Mouse (Mus musculus): ENCODE data around the gene Serpina9. TPM values are rescaled to one million over a fixed set of nuclear protein-coding genes. Genes with fewer than 3 reads are reported as not detected.
"Not testable (repeated sequence)": the region's sequence is repeated elsewhere in the genome, so short reads cannot be mapped to it uniquely, and the experiment has no call there.

The Serpina9 gene
- polyA plus RNA-seq, 1 experiment from 2014 or later: 0.82 TPM

GRCm38 (mm10) chr12:103962860-103963259 is 50.7 kb downstream of the Serpina9 start:
- no peaks in the 10 kb centered on the region for H3K36me3 ChIP-seq (ENCODE audit: control insufficient read depth, insufficient read depth, low read length)
- H3K9ac ChIP-seq (ENCODE audit: low read depth, low read length): no peak overlapping the region
- H3K27ac ChIP-seq (replicated peaks; ENCODE audit: low read depth, low read length): no peak overlapping the region
- no peak overlapping the region for H3K4me2 ChIP-seq (ENCODE audit: low read depth, low read length)
- no peaks in the 10 kb centered on the region for H3K4me1 ChIP-seq (ENCODE audit: control insufficient read depth, insufficient read depth, low read length)
- 74% methylated on average over 8 of the region's 8 CpGs for WGBS
- H3K9me3 ChIP-seq (ENCODE audit: control insufficient read depth, low read length): no peaks in the 10 kb centered on the region
- ATAC-seq (ENCODE audit: low read depth) (no peak), DNase-seq (ENCODE audit: low spot score) (no peak)
- H3K27me3 ChIP-seq (replicated peaks; ENCODE audit: control insufficient read depth, insufficient read depth, low read length): no peaks in the 10 kb centered on the region
- H3K4me3 ChIP-seq (ENCODE audit: low read depth, low read length): no peak overlapping the region

GRCm38 (mm10) chr12:103962337-103962736 is 51.2 kb downstream of the Serpina9 start:
- ATAC-seq (ENCODE audit: low read depth): no peak
- WGBS: 83% methylated on average over 5 of the region's 5 CpGs

GRCm38 (mm10) chr12:103961716-103962115 is 51.8 kb downstream of the Serpina9 start:
- no peak for ATAC-seq (ENCODE audit: low read depth)
- Histone ChIP-seq H3K9ac (ENCODE audit: low read depth, low read length) (no peak overlapping the region), H3K27me3 (replicated peaks; ENCODE audit: control insufficient read depth, insufficient read depth, low read length) (no peaks in the 10 kb centered on the region), H3K36me3 (ENCODE audit: control insufficient read depth, insufficient read depth, low read length) (no peaks in the 10 kb centered on the region), H3K27ac (replicated peaks; ENCODE audit: low read depth, low read length) (no peak overlapping the region), H3K4me2 (ENCODE audit: low read depth, low read length) (no peak overlapping the region), H3K4me1 (ENCODE audit: control insufficient read depth, insufficient read depth, low read length) (no peaks in the 10 kb centered on the region), H3K4me3 (ENCODE audit: low read depth, low read length) (no peak overlapping the region), H3K9me3 (ENCODE audit: control insufficient read depth, low read length) (no peaks in the 10 kb centered on the region)
- no peak for DNase-seq (ENCODE audit: low spot score)
- 83% methylated on average over 1 of the region's 1 CpGs for WGBS

More at GRCm38 (mm10) chr12:103962337-103962736, 51.2 kb downstream of the Serpina9 start:
- Histone ChIP-seq H3K4me1 (ENCODE audit: control insufficient read depth, insufficient read depth, low read length) (no peaks in the 10 kb centered on the region), H3K4me3 (ENCODE audit: low read depth, low read length) (no peak overlapping the region), H3K27me3 (replicated peaks; ENCODE audit: control insufficient read depth, insufficient read depth, low read length) (no peaks in the 10 kb centered on the region), H3K27ac (replicated peaks; ENCODE audit: low read depth, low read length) (no peak overlapping the region), H3K9me3 (ENCODE audit: control insufficient read depth, low read length) (no peaks in the 10 kb centered on the region), H3K36me3 (ENCODE audit: control insufficient read depth, insufficient read depth, low read length) (no peaks in the 10 kb centered on the region), H3K4me2 (ENCODE audit: low read depth, low read length) (no peak overlapping the region), H3K9ac (ENCODE audit: low read depth, low read length) (no peak overlapping the region)
- DNase-seq (ENCODE audit: low spot score): no peak

- Histone ChIP-seq H3K27ac (replicated peaks; ENCODE audit: low read depth, low read length) (no peak within 1 kb of the TSS), H3K4me1 (ENCODE audit: control insufficient read depth, insufficient read depth, low read length) (no peaks in the 10 kb centered on the region), H3K27me3 (replicated peaks; ENCODE audit: control insufficient read depth, insufficient read depth, low read length) (no peaks in the 10 kb centered on the region), H3K4me3 (ENCODE audit: low read depth, low read length) (no peak within 1 kb of the TSS), H3K4me2 (ENCODE audit: low read depth, low read length) (no peak within 1 kb of the TSS), H3K9me3 (ENCODE audit: control insufficient read depth, low read length) (no peaks in the 10 kb centered on the region), H3K36me3 (ENCODE audit: control insufficient read depth, insufficient read depth, low read length) (no peaks in the 10 kb centered on the region), H3K9ac (ENCODE audit: low read depth, low read length) (no peak within 1 kb of the TSS)
- ATAC-seq (ENCODE audit: low read depth) (no peak), DNase-seq (ENCODE audit: low spot score) (no peak)
- 84% methylated on average over 3 of the region's 3 CpGs for WGBS
Observed at GRCm38 (mm10) chr12:103958798-103959197, 54.8 kb downstream of the Serpina9 start, which contains the start of gene Serpina1e. TSS of gene Serpina1e (minus strand) at chr12:103958975.

GRCm38 (mm10) chr12:103956555-103956954 is 57.0 kb downstream of the Serpina9 start:
- H3K27me3 ChIP-seq (replicated peaks; ENCODE audit: control insufficient read depth, insufficient read depth, low read length); H3K27ac ChIP-seq (replicated peaks; ENCODE audit: low read depth, low read length); H3K9ac ChIP-seq (ENCODE audit: low read depth, low read length); ATAC-seq (ENCODE audit: low read depth); H3K4me3 ChIP-seq (ENCODE audit: low read depth, low read length); H3K9me3 ChIP-seq (ENCODE audit: control insufficient read depth, low read length); H3K36me3 ChIP-seq (ENCODE audit: control insufficient read depth, insufficient read depth, low read length); DNase-seq (ENCODE audit: low spot score); H3K4me2 ChIP-seq (ENCODE audit: low read depth, low read length); H3K4me1 ChIP-seq (ENCODE audit: control insufficient read depth, insufficient read depth, low read length): not testable (repeated sequence)
- 88% methylated on average over 1 of the region's 2 CpGs for WGBS

- H3K36me3 ChIP-seq (ENCODE audit: control insufficient read depth, insufficient read depth, low read length); H3K27me3 ChIP-seq (replicated peaks; ENCODE audit: control insufficient read depth, insufficient read depth, low read length); H3K27ac ChIP-seq (replicated peaks; ENCODE audit: low read depth, low read length); H3K9ac ChIP-seq (ENCODE audit: low read depth, low read length); H3K4me3 ChIP-seq (ENCODE audit: low read depth, low read length); H3K4me2 ChIP-seq (ENCODE audit: low read depth, low read length); H3K9me3 ChIP-seq (ENCODE audit: control insufficient read depth, low read length); DNase-seq (ENCODE audit: low spot score); H3K4me1 ChIP-seq (ENCODE audit: control insufficient read depth, insufficient read depth, low read length); ATAC-seq (ENCODE audit: low read depth): not testable (repeated sequence)
- 74% methylated on average over 2 of the region's 3 CpGs for WGBS
Observed at GRCm38 (mm10) chr12:103952972-103953371, 60.6 kb downstream of the Serpina9 start.

GRCm38 (mm10) chr12:103946243-103946642 is 67.3 kb downstream of the Serpina9 start:
- Histone ChIP-seq H3K4me3 (ENCODE audit: low read depth, low read length) (no peak overlapping the region), H3K9ac (ENCODE audit: low read depth, low read length) (no peak overlapping the region), H3K27ac (replicated peaks; ENCODE audit: low read depth, low read length) (no peak overlapping the region), H3K36me3 (ENCODE audit: control insufficient read depth, insufficient read depth, low read length) (no peaks in the 10 kb centered on the region), H3K4me1 (ENCODE audit: control insufficient read depth, insufficient read depth, low read length) (no peaks in the 10 kb centered on the region), H3K4me2 (ENCODE audit: low read depth, low read length) (no peak overlapping the region), H3K27me3 (replicated peaks; ENCODE audit: control insufficient read depth, insufficient read depth, low read length) (no peaks in the 10 kb centered on the region), H3K9me3 (ENCODE audit: control insufficient read depth, low read length) (no peaks in the 10 kb centered on the region)
- ATAC-seq (ENCODE audit: low read depth) (no peak), DNase-seq (ENCODE audit: low spot score) (no peak)
- WGBS: 88% methylated on average over 4 of the region's 4 CpGs

Other genes starting within 250 kb of the Serpina9 start
- gene Serpina1d, start 240.2 kb downstream of the Serpina9 start, polyA plus RNA-seq (2014; fragmentation: Nextera tagmentation; extraction: Ambion mirVana): not detected in 2 replicates
- 0.18 TPM in 1 of 2 replicates, not detected in the other for gene Serpina1b, start 183.4 kb downstream of the Serpina9 start, polyA plus RNA-seq (2014; fragmentation: Nextera tagmentation; extraction: Ambion mirVana)
- gene Serpina1a, start 150.2 kb downstream of the Serpina9 start, polyA plus RNA-seq (2014; fragmentation: Nextera tagmentation; extraction: Ambion mirVana): 0.18 TPM in 1 of 2 replicates, not detected in the other
- not detected in 2 replicates for gene Serpina1c, start 108.9 kb downstream of the Serpina9 start, polyA plus RNA-seq (2014; fragmentation: Nextera tagmentation; extraction: Ambion mirVana)
- not detected in 2 replicates for gene Serpina1e, start 54.8 kb downstream of the Serpina9 start, polyA plus RNA-seq (2014; fragmentation: Nextera tagmentation; extraction: Ambion mirVana)
- gene Serpina11, start 23.8 kb downstream of the Serpina9 start, polyA plus RNA-seq (2014; fragmentation: Nextera tagmentation; extraction: Ambion mirVana): not detected in 2 replicates
- 0.07 TPM in 1 of 2 replicates, not detected in the other for gene Serpina12, start 30.7 kb upstream of the Serpina9 start, polyA plus RNA-seq (2014; fragmentation: Nextera tagmentation; extraction: Ambion mirVana)
- not detected in 2 replicates for gene Serpina5, start 87.4 kb upstream of the Serpina9 start, polyA plus RNA-seq (2014; fragmentation: Nextera tagmentation; extraction: Ambion mirVana)
- not detected in 2 replicates for gene Serpina3a, start 99.0 kb upstream of the Serpina9 start, polyA plus RNA-seq (2014; fragmentation: Nextera tagmentation; extraction: Ambion mirVana)
- not detected in 2 replicates for gene Serpina3b, start 114.2 kb upstream of the Serpina9 start, polyA plus RNA-seq (2014; fragmentation: Nextera tagmentation; extraction: Ambion mirVana)
- not detected in 2 replicates for gene Serpina3c, start 140.1 kb upstream of the Serpina9 start, polyA plus RNA-seq (2014; fragmentation: Nextera tagmentation; extraction: Ambion mirVana)
- gene Serpina3f, start 200.8 kb upstream of the Serpina9 start, polyA plus RNA-seq (2014; fragmentation: Nextera tagmentation; extraction: Ambion mirVana): 0.09 and 0.13 TPM in 2 replicates
- gene Serpina3g, start 222.5 kb upstream of the Serpina9 start, polyA plus RNA-seq (2014; fragmentation: Nextera tagmentation; extraction: Ambion mirVana): 4.1 and 4.5 TPM in 2 replicates
- gene Serpina3i, start 249.4 kb upstream of the Serpina9 start, polyA plus RNA-seq (2014; fragmentation: Nextera tagmentation; extraction: Ambion mirVana): 0.35 and 1.7 TPM in 2 replicates